Mouse (Mus musculus) MEL (cell line): ENCODE results near the gene Wdr61.
A peak's percentile ranks its signal among the peaks of the same experiment; 100 is the strongest.

ENCODE experiments used
- GATA1 ChIP-seq: IDR thresholded peaks from 2 replicates; pipeline ENCODE4 v1.6.1; 2011; ENCODE audit warnings: low read depth, low read length, improper control_type of control experiment
- ZKSCAN1 ChIP-seq: IDR thresholded peaks from 2 replicates; pipeline ENCODE4 v1.6.1; 2012; ENCODE audit warnings: low read depth, mild to moderate bottlenecking, inconsistent platforms, low read length, improper control_type of control experiment, moderate library complexity

DNA sequence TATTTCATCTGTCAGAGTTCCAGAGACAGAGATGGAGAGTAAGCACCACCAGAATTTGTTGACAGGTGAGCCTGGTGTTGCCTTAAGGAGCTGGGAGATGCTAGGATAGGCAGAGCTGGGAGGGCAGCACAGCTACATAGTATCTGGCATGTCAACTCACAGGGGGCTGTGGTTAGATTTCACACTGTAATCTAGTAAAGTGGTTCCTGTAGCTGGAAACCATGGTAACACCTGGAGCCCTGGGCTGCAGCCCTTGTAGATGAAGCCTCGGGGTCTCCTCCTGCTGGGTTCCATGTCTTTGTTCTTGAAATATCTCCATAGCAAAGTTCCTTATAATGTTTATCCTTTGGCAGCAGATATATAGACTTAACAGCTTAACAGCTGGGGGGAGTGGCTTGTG, 28.8 kb downstream of the Wdr61 start:
- TF ChIP-seq ZKSCAN1, result no peak
- TF ChIP-seq GATA1, result 0 out of 2 replicates have a peak, but pooled peaks have one; percentile 8
